Mouse (Mus musculus) adrenal gland, adult 8-10 months (tissue): ENCODE results near the gene Dusp3. TPM values are rescaled to one million over a fixed set of nuclear protein-coding genes. Genes with fewer than 3 reads are reported as not detected.
A peak's percentile ranks its signal among the peaks of the same experiment; 100 is the strongest.

ENCODE experiments used
- DNase-seq: peaks from one replicate; pipeline ENCODE4 v3.0.0; 2022
- total RNA-seq, 4 experiments: library from RNA; stranded (reverse); gene quantifications; 2 replicates each; pipeline ENCODE4 v1.2.4; 2022

The Dusp3 gene
- total RNA-seq, 4 experiments from 2014 or later, result 110 to 201 (median 145) TPM

GRCm38 (mm10) chr11:101974181-101974580, 12.6 kb downstream of the Dusp3 start:
- DNase-seq, result no peak

- DNase-seq, result no peak
Measured at GRCm38 (mm10) chr11:101973496-101973895, 13.3 kb downstream of the Dusp3 start.

- no peak for DNase-seq
Measured at GRCm38 (mm10) chr11:101972651-101973050, 14.2 kb downstream of the Dusp3 start.

DNA sequence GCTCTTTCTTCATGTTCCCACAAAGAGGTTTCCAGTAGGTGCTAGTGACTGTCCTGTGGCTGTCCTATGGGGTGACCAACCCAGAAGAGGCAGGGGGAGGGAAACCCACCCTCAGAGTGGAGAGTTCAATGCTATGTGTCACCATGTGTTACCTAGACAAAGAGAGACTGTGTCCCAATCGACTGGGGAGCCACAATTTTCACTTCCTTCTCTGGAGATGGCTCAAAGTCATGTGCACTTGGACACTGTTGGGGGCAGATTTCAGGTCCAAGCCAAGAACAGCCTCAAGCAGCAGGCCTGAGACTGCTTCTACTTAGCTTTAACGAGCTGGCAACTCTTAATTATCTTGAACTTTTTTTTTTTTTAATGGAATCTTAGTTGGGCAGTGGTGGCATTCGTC, 14.7 kb downstream of the Dusp3 start:
- DNase-seq, result no peak

DNA sequence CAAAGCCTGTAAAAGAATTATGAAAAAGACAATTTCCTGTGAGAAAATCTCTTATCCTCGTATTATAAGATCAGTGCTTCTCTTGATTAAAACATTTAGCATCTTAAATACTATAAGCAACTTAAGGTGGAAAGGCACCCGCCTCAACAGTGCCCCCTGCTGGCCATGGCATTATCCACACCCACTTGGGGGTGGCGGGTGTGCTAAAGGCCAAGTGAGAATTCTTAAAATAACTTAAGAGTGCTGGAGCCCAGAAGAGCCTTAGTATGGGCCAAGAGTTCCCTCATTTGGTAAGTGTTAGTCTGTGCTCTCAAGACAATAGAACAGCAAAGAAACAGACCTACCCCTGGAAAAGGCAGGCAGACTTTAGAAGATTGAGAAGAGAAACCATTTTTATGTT, 15.4 kb downstream of the Dusp3 start:
- no peak for DNase-seq

DNA sequence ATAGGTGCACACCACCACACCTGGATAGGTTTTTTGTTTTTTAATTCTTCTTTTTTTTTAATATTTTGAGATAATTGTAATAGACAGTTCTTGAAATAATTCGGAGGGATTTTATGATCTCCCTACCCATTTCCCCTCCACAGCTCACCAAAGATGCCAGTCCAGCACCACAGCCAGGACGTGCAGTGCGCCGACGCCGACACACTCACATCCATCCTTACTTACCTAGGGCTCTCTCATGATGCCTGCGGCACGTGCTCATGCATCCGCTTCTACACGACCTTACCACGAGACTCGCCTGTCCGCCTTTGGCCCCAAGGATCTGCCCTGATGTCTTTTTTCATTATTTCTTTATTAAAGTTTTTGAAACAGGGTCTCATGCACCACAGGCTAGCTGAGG, 17.0 kb downstream of the Dusp3 start:
- no peak for DNase-seq

- peak; percentile 67 for DNase-seq
Measured at GRCm38 (mm10) chr11:101968791-101969190, 18.0 kb downstream of the Dusp3 start.

DNA sequence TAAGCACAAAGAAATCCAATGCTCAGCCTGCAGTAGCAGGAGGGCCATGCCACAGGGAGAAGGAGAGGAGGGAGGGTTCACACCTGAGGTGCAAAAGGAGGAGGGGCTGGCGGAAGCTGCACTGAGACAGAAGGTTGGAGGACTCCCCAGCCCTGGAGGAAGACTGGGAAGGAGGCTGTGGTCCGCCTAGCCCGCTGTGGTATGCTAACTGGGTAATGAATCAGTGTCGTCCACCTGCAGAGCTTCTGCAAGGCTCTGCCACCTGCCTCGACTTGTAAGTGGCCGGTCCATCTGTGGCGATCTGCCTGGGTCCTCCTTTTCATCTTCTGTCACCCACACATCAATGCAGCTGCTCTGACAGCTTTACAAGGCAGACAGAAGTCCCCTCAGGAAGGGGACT, 18.5 kb downstream of the Dusp3 start:
- DNase-seq, result no peak

DNA sequence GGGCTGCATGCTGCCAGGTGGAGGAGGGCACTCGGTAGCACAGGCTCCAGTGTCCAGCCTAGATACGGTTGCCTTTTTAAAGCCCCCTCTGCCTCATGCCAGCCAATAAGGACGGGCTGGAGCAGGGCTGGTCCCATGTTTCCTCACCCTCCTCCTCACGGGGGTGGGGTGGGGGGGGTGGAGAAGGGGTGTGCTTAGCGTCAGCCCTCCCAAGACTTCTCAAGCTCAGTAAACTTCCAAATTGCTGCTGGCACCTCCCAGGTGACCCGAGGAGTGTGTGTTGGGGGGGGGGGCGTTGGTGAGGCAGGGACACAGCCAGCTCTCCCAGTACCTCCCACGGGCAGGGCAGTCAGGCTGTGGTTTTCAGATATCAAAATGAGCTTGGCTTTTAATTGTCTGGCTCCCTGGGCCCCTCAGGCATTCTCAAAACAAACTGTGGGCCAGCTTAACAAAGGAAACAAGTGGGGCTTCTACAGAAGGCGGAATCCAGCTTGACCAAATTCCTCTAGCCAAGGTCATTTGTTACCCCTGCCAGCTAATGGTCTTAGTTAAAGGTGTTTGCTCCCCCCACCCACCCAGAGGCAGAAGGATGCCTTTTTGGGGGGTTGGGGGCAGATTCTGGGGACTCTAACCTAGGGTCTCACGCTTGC, 19.7 kb downstream of the Dusp3 start, which contains the start of gene Sost:
Gene Sost, minus strand, starts transcription at position 51 of the 650 bp plus-strand sequence.
- DNase-seq, result no peak

DNA sequence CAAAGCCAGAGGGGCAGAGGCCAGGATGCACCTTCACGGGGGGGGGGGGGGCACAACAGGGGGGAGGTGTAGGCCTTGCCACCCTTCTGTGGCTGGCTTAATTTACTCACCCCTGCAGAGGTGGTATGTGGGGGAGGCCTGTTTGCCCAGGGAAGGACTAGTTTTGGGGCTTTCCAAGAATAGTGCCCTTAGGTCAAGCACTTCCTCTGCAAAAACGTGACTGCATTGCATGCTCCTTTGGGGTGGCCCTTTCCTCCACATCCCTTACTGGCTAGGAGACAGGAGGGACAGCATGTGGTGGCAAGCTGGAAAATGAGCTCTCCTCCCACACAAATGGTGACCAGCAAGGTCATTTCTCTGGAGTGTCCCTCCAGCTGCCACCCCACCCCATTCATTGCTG, 21.3 kb downstream of the Dusp3 start:
- no peak for DNase-seq

DNA sequence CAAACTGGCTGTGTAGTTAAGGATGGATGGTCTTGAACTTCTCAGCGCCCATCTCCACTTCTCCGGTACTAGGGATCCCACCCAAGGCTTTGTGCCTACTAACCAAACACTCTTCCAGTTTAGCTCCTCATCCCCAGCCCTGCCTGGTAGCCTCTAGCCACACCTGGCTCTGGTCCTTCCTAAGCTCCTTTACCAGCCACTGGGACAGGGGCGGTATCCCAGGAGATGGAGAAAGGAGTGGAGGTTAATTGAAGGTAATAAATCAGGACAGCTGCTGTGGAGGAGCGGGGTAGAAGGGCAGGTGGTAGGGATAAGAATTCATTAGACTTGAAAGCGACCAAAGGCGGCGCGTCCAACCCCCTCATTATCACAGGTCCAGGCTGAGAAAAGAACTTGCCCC, 22.2 kb downstream of the Dusp3 start:
- DNase-seq, result no peak

DNA sequence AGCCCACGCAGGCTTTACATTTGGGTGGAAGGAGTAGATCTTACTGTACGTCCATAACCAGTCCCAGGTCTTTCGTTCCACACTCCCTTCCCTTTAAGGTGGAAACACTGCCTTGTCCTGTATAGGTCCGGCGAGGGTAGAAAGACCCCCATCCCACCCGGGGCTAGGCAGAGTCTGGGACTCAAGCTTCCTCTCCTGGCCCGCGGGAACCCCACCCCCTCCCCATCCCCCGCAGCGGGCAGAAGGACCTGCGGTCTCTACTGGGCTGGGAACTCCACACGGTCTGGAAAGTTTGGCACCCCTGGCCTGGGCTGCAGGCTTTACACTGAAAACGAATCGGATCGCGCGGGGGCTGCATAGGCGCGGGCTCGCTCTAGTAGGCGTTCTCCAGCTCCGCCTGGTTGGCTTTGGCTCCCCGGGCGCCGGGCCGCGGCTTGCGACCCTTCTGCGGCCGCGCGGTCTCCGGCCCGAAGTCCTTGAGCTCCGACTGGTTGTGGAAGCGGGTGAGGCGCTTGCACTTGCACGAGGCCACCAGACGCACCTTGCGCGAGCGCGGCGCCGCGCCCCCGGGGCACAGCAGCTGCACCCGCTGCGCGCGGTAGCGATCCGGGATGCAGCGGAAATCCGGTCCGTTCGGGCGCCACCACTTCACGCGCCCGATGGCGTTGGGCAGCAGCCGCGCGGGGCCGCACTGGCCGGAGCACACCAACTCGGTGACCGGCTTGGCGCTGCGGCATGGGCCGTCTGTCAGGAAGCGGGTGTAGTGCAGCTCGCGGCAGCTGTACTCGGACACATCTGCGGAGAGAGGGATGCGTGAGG, 23.1 kb downstream of the Dusp3 start:
- DNase-seq, result no peak

DNA sequence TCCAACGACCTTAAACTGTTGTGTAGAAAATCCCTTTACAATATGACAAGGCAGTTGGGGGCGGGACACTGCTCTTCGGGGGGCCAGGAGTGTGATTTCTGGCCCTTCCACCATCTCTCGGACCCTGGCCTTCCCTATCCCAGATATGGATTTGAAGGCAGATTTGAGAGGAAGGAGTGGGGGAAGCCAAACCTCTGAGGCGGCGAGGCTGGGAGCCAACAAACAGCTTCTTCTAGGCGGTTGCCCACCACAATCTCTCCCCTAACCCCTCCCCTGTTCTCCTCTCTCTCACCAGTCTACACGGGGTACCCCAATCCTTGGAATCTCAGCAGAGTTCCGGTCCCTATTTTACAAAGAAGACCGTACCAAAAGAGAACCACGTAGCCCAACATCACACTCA, 23.8 kb downstream of the Dusp3 start:
- DNase-seq, result no peak

- DNase-seq, result no peak
Measured at GRCm38 (mm10) chr11:101957476-101957875, 29.3 kb downstream of the Dusp3 start.

DNA sequence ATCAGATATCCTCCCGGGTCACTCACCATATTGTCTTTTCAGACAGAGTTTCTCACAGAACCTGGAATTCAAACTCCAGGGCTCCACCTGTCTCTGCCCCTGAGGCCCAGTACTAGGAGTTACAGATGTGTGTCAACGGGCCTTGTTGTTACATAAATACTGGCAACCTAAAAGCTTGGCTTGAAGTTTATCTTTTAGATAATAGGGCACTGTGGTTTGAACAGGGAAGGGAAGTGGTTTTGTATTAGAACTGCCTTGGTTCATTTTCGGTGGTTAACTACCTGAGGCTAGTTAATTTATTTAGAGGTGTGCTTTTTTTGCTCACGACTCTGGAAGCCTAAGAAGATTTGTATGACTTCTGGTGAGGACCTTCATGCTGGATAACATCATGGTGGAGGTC, 33.4 kb downstream of the Dusp3 start:
- no peak for DNase-seq

DNA sequence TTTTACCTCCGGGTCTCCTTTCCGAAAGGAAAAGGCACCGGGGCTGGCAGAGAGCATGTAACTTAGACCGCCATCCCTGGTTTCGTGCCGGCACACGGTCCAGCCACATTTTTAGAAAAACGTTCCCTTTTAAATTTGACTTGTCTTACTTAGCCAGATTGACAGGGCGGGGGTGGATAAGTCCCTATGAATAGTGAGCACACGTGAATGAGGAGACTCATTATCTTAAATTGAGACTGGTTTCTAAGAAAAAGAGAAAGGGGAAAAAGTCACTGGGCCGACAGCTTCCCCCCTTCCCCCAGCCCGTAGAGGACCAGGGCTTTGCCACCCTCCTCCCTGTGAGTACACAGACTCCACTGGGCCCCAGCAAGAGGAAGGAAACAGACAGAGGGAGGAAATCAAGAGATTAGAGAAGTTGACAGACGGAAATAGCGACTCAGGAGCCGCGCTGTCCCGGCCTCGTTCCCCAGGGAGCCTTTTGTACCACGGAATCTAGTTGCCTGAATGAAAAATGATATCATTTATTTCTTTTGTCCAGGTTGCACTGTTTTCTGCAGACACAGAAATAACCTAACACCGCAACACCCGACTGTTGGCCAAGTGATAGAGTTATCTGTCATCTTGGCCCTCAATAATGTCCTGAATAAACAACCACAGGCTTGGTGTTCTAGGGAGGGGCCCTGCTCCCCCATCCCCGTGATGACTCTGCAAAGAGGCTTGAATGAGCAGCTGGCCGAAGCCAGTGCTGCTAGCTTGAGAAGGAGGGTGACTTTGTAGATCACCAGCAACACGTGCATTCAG, 34.1 kb downstream of the Dusp3 start:
- peak; percentile 36 for DNase-seq

DNA sequence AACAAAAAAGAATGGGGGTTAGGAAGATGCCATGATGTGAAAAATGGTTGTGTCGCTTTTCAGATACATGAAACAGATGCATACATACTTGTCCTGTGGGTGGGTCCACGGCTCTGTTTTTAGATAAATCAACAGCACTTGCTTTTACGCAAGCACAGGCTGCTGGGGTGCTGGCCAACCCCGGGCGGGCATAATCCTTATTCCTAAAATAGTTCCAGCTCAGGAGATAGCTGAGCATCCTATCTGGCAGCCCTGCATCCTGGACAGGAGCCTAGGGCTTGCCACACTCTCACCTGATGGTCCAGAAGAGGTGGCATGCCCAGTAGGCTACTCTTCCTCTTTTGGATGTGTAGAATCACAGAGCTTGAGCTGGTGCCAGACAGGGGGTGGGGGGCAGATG, 36.8 kb downstream of the Dusp3 start:
- no peak for DNase-seq

DNA sequence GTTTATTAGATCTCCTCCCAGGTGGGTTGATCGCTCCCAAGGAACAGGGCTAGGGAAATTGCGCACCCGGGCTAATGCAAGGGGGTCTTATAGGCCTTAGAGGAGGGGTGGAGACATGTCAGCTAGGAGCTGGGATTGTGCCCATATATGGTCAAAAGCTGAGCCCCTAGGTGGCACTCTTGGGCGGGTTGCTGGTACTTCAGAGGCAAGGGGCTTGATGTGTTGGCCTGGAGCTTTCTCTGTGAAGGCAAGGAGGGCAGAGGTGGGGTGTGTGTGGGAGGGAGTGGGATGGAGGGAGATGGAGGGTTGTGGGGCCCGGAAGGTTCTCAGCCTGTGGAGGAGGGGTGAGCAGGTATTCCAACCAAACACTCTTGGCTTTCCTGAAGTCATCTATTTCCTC, 40.3 kb downstream of the Dusp3 start:
- no peak for DNase-seq

DNA sequence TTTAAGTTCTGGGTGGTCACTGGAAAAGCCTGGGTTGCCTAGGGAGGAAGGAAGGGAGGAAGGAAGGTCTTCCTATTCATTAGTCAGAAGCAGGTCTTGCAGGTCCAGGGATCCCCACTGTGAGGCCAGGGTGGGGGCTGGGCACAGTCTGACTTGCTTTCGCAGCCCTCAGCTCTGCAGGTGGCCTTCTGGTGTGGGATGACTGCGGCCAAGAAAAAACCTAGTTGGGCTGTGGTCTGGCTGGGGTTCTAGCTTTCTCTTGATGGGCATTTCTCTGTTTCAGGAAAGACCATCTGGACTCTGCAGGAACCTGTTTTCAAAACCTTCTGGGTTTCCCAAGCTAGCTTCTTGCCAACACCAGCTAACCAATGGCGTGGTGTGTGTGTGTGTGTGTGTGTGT, 43.8 kb downstream of the Dusp3 start:
- DNase-seq, result no peak

DNA sequence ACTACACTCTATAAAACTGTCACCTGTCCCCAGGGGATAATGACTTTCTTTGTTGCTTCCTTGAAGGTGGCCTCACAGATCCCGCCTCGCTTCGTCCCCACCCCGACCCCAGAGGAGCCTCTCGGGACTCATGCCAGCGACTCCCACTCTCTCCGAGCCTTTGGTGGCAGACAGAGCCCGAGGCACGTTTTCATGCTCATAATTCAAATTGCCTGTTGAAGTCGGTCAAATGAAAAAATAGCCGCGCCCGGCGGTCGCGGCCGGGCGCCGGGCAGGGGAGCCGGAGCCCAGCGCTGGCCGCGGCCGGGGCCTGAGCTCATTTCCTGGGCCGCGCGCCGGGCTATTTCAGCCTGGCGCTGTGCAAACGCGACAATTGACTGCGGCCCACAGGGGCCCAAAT, 49.7 kb downstream of the Dusp3 start:
- no peak for DNase-seq

DNA sequence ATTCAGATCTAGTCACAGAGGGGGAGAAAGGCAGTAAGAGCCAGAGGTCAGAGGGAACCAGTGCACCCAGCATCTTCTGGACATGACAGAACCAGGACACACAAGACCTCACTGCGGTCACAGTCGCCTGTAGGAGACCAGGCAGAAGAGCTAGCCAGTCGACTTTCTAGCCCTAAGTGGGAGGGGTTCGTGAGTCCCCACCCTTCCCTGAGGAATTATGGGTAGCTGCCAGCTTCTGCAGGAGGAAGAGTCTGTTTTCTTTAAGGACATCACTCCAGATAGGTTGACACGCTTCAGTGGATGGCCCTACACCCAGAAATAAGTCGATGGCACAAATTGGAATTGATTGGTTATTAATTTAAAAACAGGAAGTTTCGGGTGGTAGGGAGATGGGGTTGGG, 50.4 kb downstream of the Dusp3 start:
- DNase-seq, result no peak

GRCm38 (mm10) chr11:101935743-101936142, 51.1 kb downstream of the Dusp3 start:
- DNase-seq, result no peak

DNA sequence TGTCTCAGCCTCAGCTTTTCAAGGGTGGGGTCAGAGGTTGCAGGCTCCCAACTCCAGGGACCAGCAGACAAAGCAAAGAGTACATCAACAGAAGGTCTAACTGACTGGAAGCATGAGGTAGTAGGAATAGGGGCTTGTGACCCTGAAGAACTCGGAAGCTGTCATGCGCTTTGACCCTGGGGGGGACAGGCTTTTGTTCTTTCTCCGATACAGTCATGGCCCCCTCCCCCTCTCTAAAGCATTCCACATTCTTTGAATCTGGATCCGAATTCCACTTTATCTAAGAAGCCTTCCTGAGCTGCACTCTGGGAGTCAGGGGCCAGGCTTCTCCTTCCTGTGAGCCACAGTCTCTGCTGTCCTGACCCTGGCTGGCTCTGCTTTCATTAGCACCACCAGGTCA, 54.8 kb downstream of the Dusp3 start:
- no peak for DNase-seq
